Mouse (Mus musculus) cortical plate, adult 2 months (tissue): ENCODE measurements around the gene Zfand4.

ENCODE experiments used
- CTCF ChIP-seq: fragments of 200-500 bp; IDR thresholded peaks from 2 replicates; pipeline ENCODE4 v1.5.1; 2011; ENCODE audit warnings: mild to moderate bottlenecking, control low read depth, low read length; ENCODE audit not compliant: insufficient read depth; ENCODE audit errors: extremely low read depth
- POLR2A ChIP-seq: fragments of 200-500 bp; IDR thresholded peaks from 2 replicates; pipeline ENCODE4 v1.6.1; 2011; ENCODE audit warnings: mild to moderate bottlenecking, low read length, control low read depth; ENCODE audit not compliant: insufficient read depth; ENCODE audit errors: extremely low read depth

- TF ChIP-seq POLR2A (no peak), CTCF (no peak)
Observed at GRCm38 (mm10) chr6:116275695-116276094, 11.7 kb downstream of the Zfand4 start.
